30 mouse cellular contexts compared by ENCODE assay signal in the genomic region with DNA sequence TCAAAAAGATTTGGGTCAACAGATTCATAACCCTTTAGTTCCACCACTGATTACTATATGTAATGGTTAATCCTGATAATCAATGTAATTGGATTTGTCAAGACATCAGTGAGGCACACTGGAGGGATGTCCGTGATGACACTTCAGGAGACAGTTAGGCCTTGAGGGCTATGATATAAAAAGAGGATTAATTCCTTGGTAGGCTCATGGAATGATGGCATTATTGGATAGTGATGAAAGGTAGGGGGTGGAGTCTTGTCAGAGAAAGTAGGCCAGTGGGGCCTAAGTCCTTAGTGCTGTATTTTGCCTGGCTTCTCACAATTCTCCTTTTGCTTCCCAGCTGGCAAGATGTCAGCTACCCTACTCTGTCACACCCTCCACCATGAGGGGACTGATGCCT. TPM values are rescaled to one million over a fixed set of nuclear protein-coding genes. Genes with fewer than 3 reads are reported as not detected.
"Had no signal": no experiment of that assay in that cellular context is flagged by ENCODE, and none has a peak within 500 bp of the region (broad histone marks: within the 10 kb centered on the region; RNA-seq: fewer than 3 reads in every experiment).

No protein-coding gene starts in this region.

- H3K4me1 ChIP-seq: heart, embryonic 12.5 days; heart, embryonic 13.5 days; heart, embryonic 15.5 days; hindbrain, embryonic 10.5 days; hindbrain, embryonic 12.5 days; hindbrain, embryonic 13.5 days; hindbrain, embryonic 15.5 days; intestine, embryonic 15.5 days; kidney, embryonic 15.5 days had no signal

- H3K27me3 ChIP-seq: heart, embryonic 12.5 days; heart, embryonic 13.5 days; heart, embryonic 15.5 days; hindbrain, embryonic 12.5 days; hindbrain, embryonic 13.5 days; hindbrain, embryonic 15.5 days; intestine, embryonic 15.5 days; kidney, embryonic 15.5 days had no signal

- H3K4me3 ChIP-seq: heart, embryonic 12.5 days; heart, embryonic 13.5 days; heart, embryonic 15.5 days; hindbrain, embryonic 10.5 days; hindbrain, embryonic 12.5 days; hindbrain, embryonic 13.5 days; hindbrain, embryonic 15.5 days; intestine, embryonic 15.5 days; kidney, embryonic 15.5 days; layer of hippocampus, adult 2 months had no signal

- H3K36me3 ChIP-seq: heart, embryonic 12.5 days; heart, embryonic 13.5 days; heart, embryonic 15.5 days; hindbrain, embryonic 10.5 days; hindbrain, embryonic 12.5 days; hindbrain, embryonic 13.5 days; hindbrain, embryonic 15.5 days; intestine, embryonic 15.5 days; kidney, embryonic 15.5 days had no signal

- H3K27ac ChIP-seq: heart, embryonic 13.5 days; heart, embryonic 15.5 days; hindbrain, embryonic 10.5 days; hindbrain, embryonic 12.5 days; hindbrain, embryonic 13.5 days; hindbrain, embryonic 14.5 days; hindbrain, embryonic 15.5 days; hindbrain, postnatal 0 days; intestine, embryonic 15.5 days; kidney, embryonic 15.5 days; kidney, postnatal 0 days; layer of hippocampus, adult 2 months had no signal

- DNase-seq: heart, postnatal 10 days; heart, postnatal 14 days; heart, postnatal 36 days; heart, postnatal 4 days; kidney, adult 11 months; kidney, adult 18-20 months; kidney, adult 2 months; kidney, adult 8-10 months; kidney, adult 9 months; kidney, postnatal 10 days; kidney, postnatal 14 days; kidney, postnatal 25 days; kidney, postnatal 36 days; kidney, postnatal 4 days; layer of hippocampus, adult 9-11 months; layer of hippocampus, postnatal 36 days had no signal

- H3K9me3 ChIP-seq: heart, embryonic 12.5 days; heart, embryonic 13.5 days; heart, embryonic 15.5 days; hindbrain, embryonic 10.5 days; hindbrain, embryonic 12.5 days; hindbrain, embryonic 13.5 days; hindbrain, embryonic 15.5 days; intestine, embryonic 15.5 days; kidney, embryonic 15.5 days had no signal

RNA-seq across cellular contexts. Expression of a gene that starts 50.2 kb away (rescaled TPM):
- polyA plus RNA-seq: kidney, embryonic 14.5 days had no signal
